Mouse (Mus musculus): ENCODE measurements around the gene Ubp1.
A peak's percentile ranks its signal among the peaks of the same experiment; 100 is the strongest.
"Not testable (repeated sequence)": the region's sequence is repeated elsewhere in the genome, so short reads cannot be mapped to it uniquely, and the experiment has no call there.

Gene Ubp1

GRCm38 (mm10) chr9:113930534-113931374, at the start of gene Ubp1:
Gene Ubp1 (plus strand): TSS chr9:113930934.
- DNase-seq (ENCODE audit: low read depth, low spot score), result peak; percentile 95

- DNase-seq (ENCODE audit: low read depth, low spot score), result no peak
These were observed 35.8 kb upstream of the Ubp1 start for GRCm38 (mm10) chr9:113894903-113895302.

GRCm38 (mm10) chr9:113903136-113903535, 27.6 kb upstream of the Ubp1 start:
- DNase-seq (ENCODE audit: low read depth, low spot score), result no peak

- not testable (repeated sequence) for DNase-seq (ENCODE audit: low read depth, low spot score)
These were observed 26.4 kb upstream of the Ubp1 start for GRCm38 (mm10) chr9:113904315-113904714.

GRCm38 (mm10) chr9:113915789-113916188, 14.9 kb upstream of the Ubp1 start:
- DNase-seq (ENCODE audit: low read depth, low spot score), result no peak

GRCm38 (mm10) chr9:113922677-113923076, 8.1 kb upstream of the Ubp1 start:
- DNase-seq (ENCODE audit: low read depth, low spot score), result no peak

- no peak for DNase-seq (ENCODE audit: low read depth, low spot score)
These were observed 5.9 kb upstream of the Ubp1 start for GRCm38 (mm10) chr9:113924883-113925282.

- no peak for DNase-seq (ENCODE audit: low read depth, low spot score)
These were observed 2.1 kb upstream of the Ubp1 start for GRCm38 (mm10) chr9:113928591-113928990.

GRCm38 (mm10) chr9:113929676-113930075, 1.1 kb upstream of the Ubp1 start:
- no peak for DNase-seq (ENCODE audit: low read depth, low spot score)

GRCm38 (mm10) chr9:113931375-113932099, 803 bp downstream of the Ubp1 start:
- DNase-seq (ENCODE audit: low read depth, low spot score), result no peak

GRCm38 (mm10) chr9:113932100-113932470, 1.4 kb downstream of the Ubp1 start:
- peak; percentile 49 for DNase-seq (ENCODE audit: low read depth, low spot score)

GRCm38 (mm10) chr9:113932501-113932900, 1.8 kb downstream of the Ubp1 start:
- DNase-seq (ENCODE audit: low read depth, low spot score), result no peak

- no peak for DNase-seq (ENCODE audit: low read depth, low spot score)
These were observed 4.9 kb downstream of the Ubp1 start for GRCm38 (mm10) chr9:113935638-113936037.

- DNase-seq (ENCODE audit: low read depth, low spot score), result no peak
These were observed 8.5 kb downstream of the Ubp1 start for GRCm38 (mm10) chr9:113939063-113939850.

- peak; percentile 61 for DNase-seq (ENCODE audit: low read depth, low spot score)
These were observed 10.5 kb downstream of the Ubp1 start for GRCm38 (mm10) chr9:113941103-113941805.

- no peak for DNase-seq (ENCODE audit: low read depth, low spot score)
These were observed 12.6 kb downstream of the Ubp1 start for GRCm38 (mm10) chr9:113943372-113943771.

- no peak for DNase-seq (ENCODE audit: low read depth, low spot score)
These were observed 16.5 kb downstream of the Ubp1 start for GRCm38 (mm10) chr9:113947216-113947615.

- DNase-seq (ENCODE audit: low read depth, low spot score), result no peak
These were observed 27.0 kb downstream of the Ubp1 start for GRCm38 (mm10) chr9:113957777-113958176.

GRCm38 (mm10) chr9:113963718-113964117, 33.0 kb downstream of the Ubp1 start:
- no peak for DNase-seq (ENCODE audit: low read depth, low spot score)

- no peak for DNase-seq (ENCODE audit: low read depth, low spot score)
These were observed 33.7 kb downstream of the Ubp1 start for GRCm38 (mm10) chr9:113964415-113964814.

GRCm38 (mm10) chr9:113966838-113967237, 36.1 kb downstream of the Ubp1 start:
- DNase-seq (ENCODE audit: low read depth, low spot score), result peak; percentile 31
